Mouse (Mus musculus): ENCODE results near the gene Orai2.
A peak's percentile ranks its signal among the peaks of the same experiment; 100 is the strongest.

Gene Orai2

GRCm38 (mm10) chr5:136170512-136171362, at the start of gene Orai2:
Gene Orai2, minus strand, starts transcription at chr5:136170713.
- DNase-seq (ENCODE audit: low spot score in 2 of 2), result peak; percentile 84 to 90

- peak in 1 of 2 experiments; percentile 59 for DNase-seq (ENCODE audit: low spot score in 2 of 2)
These were observed 48.1 kb upstream of the Orai2 start for GRCm38 (mm10) chr5:136218585-136218984.

GRCm38 (mm10) chr5:136217932-136218381, 47.4 kb upstream of the Orai2 start:
- DNase-seq (ENCODE audit: low spot score in 2 of 2), result peak in 1 of 2 experiments; percentile 60

- peak in 1 of 2 experiments; percentile 61 for DNase-seq (ENCODE audit: low spot score in 2 of 2)
These were observed 46.6 kb upstream of the Orai2 start for GRCm38 (mm10) chr5:136217004-136217665.

- DNase-seq (ENCODE audit: low spot score in 2 of 2), result peak; percentile 50 to 69
These were observed 45.4 kb upstream of the Orai2 start for GRCm38 (mm10) chr5:136215958-136216357.

GRCm38 (mm10) chr5:136215211-136215610, 44.7 kb upstream of the Orai2 start:
- peak in 1 of 2 experiments; percentile 61 for DNase-seq (ENCODE audit: low spot score in 2 of 2)

GRCm38 (mm10) chr5:136213716-136214115, 43.2 kb upstream of the Orai2 start:
- DNase-seq (ENCODE audit: low spot score in 2 of 2), result no peak

GRCm38 (mm10) chr5:136212716-136213115, 42.2 kb upstream of the Orai2 start:
- DNase-seq (ENCODE audit: low spot score in 2 of 2), result no peak

GRCm38 (mm10) chr5:136211341-136212102, 41.0 kb upstream of the Orai2 start:
- DNase-seq (ENCODE audit: low spot score in 2 of 2), result peak in 1 of 2 experiments; percentile 55

- DNase-seq (ENCODE audit: low spot score in 2 of 2), result peak in 1 of 2 experiments; percentile 54
These were observed 40.0 kb upstream of the Orai2 start for GRCm38 (mm10) chr5:136210549-136210948.

- DNase-seq (ENCODE audit: low spot score in 2 of 2), result peak; percentile 49 to 76
These were observed 31.3 kb upstream of the Orai2 start for GRCm38 (mm10) chr5:136201832-136202231.

- no peak for DNase-seq (ENCODE audit: low spot score in 2 of 2)
These were observed 29.0 kb upstream of the Orai2 start for GRCm38 (mm10) chr5:136199526-136199925.

- peak; percentile 93 to 98 for DNase-seq (ENCODE audit: low spot score in 2 of 2)
These were observed 28.2 kb upstream of the Orai2 start, which contains the start of gene Prkrip1 for GRCm38 (mm10) chr5:136198474-136199391. Gene Prkrip1, minus strand, starts transcription at chr5:136198963.

GRCm38 (mm10) chr5:136191870-136192269, 21.4 kb upstream of the Orai2 start:
- DNase-seq (ENCODE audit: low spot score in 2 of 2), result no peak

GRCm38 (mm10) chr5:136186723-136187122, 16.2 kb upstream of the Orai2 start:
- peak; percentile 54 to 72 for DNase-seq (ENCODE audit: low spot score in 2 of 2)

GRCm38 (mm10) chr5:136183766-136184165, 13.3 kb upstream of the Orai2 start:
- DNase-seq (ENCODE audit: low spot score in 2 of 2), result no peak

- no peak for DNase-seq (ENCODE audit: low spot score in 2 of 2)
These were observed 12.3 kb upstream of the Orai2 start for GRCm38 (mm10) chr5:136182830-136183229.

GRCm38 (mm10) chr5:136182049-136182448, 11.5 kb upstream of the Orai2 start:
- no peak for DNase-seq (ENCODE audit: low spot score in 2 of 2)

- no peak for DNase-seq (ENCODE audit: low spot score in 2 of 2)
These were observed 10.7 kb upstream of the Orai2 start for GRCm38 (mm10) chr5:136181197-136181596.

- no peak for DNase-seq (ENCODE audit: low spot score in 2 of 2)
These were observed 9.1 kb upstream of the Orai2 start for GRCm38 (mm10) chr5:136179594-136179993.

Data from spleen, postnatal 4 days (tissue).